Mouse (Mus musculus) heart, adult 8-10 months (tissue): ENCODE measurements around the gene 4921511C20Rik. TPM values are rescaled to one million over a fixed set of nuclear protein-coding genes. Genes with fewer than 3 reads are reported as not detected.

Experiments used
- DNase-seq: peaks from one replicate; pipeline ENCODE4 v3.0.0; 2022; ENCODE audit warnings: low spot score
- total RNA-seq, 4 experiments: library from RNA; stranded (reverse); gene quantifications; 2 replicates each; pipeline ENCODE4 v1.2.4; 2022

The 4921511C20Rik gene
- total RNA-seq = not detected

- no peak for DNase-seq
These were observed at the start of gene 4921511C20Rik for GRCm38 (mm10) chrX:127393993-127394392. Gene 4921511C20Rik, plus strand, starts transcription at chrX:127394293.
